Mouse (Mus musculus) heart, adult 2 months (tissue): ENCODE results near the gene H2-Q7. TPM values are rescaled to one million over a fixed set of nuclear protein-coding genes. Genes with fewer than 3 reads are reported as not detected.
"Not testable (repeated sequence)": the region's sequence is repeated elsewhere in the genome, so short reads cannot be mapped to it uniquely, and the experiment has no call there.

Experiments used
- DNase-seq, 2 experiments: peaks; one replicate each; pipeline ENCODE4 v3.0.0; 2021
- H3K27ac ChIP-seq: fragments of 200-600 bp; 2 replicates; pipeline ENCODE4 v1.8.1; 2022
- H3K27me3 ChIP-seq: fragments of 200-500 bp; 2 replicates; pipeline ENCODE4 v1.6.1; 2012; ENCODE audit warnings: mild to moderate bottlenecking, low read length, inconsistent platforms, mixed read lengths; ENCODE audit not compliant: control insufficient read depth, insufficient read depth
- H3K36me3 ChIP-seq: fragments of 200-500 bp; 2 replicates; pipeline ENCODE4 v1.6.1; 2012; ENCODE audit warnings: low read length, inconsistent platforms; ENCODE audit not compliant: control insufficient read depth, insufficient read depth
- H3K4me1 ChIP-seq: fragments of 200-500 bp; 2 replicates; pipeline ENCODE4 v1.6.1; 2011; ENCODE audit warnings: low read length; ENCODE audit not compliant: control insufficient read depth, insufficient read depth
- H3K4me3 ChIP-seq: fragments of 200-600 bp; 2 replicates; pipeline ENCODE4 v1.8.1; 2022
- H3K79me2 ChIP-seq: fragments of 200-500 bp; replicated peaks from 2 replicates; pipeline ENCODE4 v1.6.1; 2012; ENCODE audit warnings: mild to moderate bottlenecking, inconsistent platforms, low read length, moderate library complexity, mixed read lengths; ENCODE audit not compliant: control insufficient read depth, insufficient read depth
- H3K9ac ChIP-seq: fragments of 200-500 bp; 2 replicates; pipeline ENCODE4 v1.6.1; 2012; ENCODE audit warnings: low read depth, mild to moderate bottlenecking, control low read depth, inconsistent platforms, low read length, mixed read lengths
- CTCF ChIP-seq: fragments of 200-600 bp; IDR thresholded peaks from 2 replicates; pipeline ENCODE4 v1.8.1; 2022; ENCODE audit warnings: antibody characterized with exemption, mild to moderate bottlenecking, moderate library complexity
- WGBS: fragments of 180-500 bp; shearing (Covaris S2); methylation state at CpG from one replicate; pipeline ENCODE4 v1.1.7; 2018; 5-methylcytosine and 5-hydroxymethylcytosine counted together
- intact Hi-C: fragments of 180-260 bp; cut with DNase I; formaldehyde crosslinking; loops from one replicate; pipeline ENCODE4 v1.15.1; 2025
- polyA plus RNA-seq: library from polyadenylated mRNA; depleted of rRNA; stranded (reverse); fragments of >200 nt; gene quantifications from 2 replicates; pipeline ENCODE4 v1.2.3, GENCODE M21; 2012
- total RNA-seq, 2 experiments: library from RNA; stranded (reverse); gene quantifications; 2 replicates each; pipeline ENCODE4 v1.2.3; 2021

H2-Q7 gene
- total and polyA plus RNA-seq, 3 experiments = 1.1 to 78.2 (median 1.9) TPM

DNA sequence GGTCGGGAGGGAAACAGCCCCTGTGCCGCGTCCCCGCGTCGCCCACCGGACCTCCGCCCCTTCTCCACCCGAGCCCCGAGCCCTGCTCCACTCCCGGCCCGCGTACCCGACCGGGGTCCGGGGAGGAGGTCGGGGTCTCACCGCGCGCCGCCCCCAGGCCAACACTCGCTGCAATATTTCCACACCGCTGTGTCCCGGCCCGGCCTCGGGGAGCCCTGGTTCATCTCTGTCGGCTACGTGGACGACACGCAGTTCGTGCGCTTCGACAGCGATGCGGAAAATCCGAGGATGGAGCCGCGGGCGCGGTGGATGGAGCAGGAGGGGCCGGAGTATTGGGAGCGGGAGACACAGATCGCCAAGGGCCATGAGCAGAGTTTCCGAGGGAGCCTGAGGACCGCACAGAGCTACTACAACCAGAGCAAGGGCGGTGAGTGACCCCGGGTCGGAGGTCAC, 366 bp downstream of the H2-Q7 start:
- H3K36me3 ChIP-seq, intact Hi-C loops, H3K4me1 ChIP-seq, H3K27me3 ChIP-seq, H3K27ac ChIP-seq, H3K79me2 ChIP-seq: not testable (repeated sequence)
- WGBS = under 1% methylated on average over 48 of the region's 48 CpGs
- Histone ChIP-seq H3K4me3 (peak overlapping the region; percentile 51), H3K9ac (peak overlapping the region; percentile 56)
- peak in 1 of 2 experiments; percentile 50 for DNase-seq

DNA sequence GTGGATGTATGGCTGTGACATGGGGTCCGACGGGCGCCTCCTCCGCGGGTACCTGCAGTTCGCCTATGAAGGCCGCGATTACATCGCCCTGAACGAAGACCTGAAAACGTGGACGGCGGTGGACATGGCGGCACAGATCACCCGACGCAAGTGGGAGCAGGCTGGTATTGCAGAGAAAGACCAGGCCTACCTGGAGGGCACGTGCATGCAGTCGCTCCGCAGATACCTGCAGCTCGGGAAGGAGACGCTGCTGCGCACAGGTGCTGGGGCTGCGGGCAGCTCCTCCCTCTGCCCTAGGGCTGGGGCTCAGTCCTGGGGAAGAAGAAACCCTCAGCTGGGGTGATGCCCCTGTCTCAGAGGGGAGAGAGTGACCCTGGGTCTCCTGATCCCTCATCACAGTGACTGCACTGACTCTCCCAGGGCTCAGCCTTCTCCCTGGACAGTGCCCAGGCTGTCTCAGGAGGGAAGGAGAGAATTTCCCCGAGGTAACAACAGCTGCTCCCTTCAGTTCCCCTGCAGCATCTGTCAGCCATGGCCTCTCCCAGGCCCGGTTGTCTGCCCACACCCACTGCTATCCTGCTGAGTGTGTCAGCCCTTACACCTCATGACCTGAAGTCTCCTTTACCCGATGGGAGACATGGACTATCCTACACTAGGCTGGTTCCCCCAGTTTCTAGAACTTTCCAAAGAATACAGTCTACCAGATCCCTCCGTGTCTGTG, 1.1 kb downstream of the H2-Q7 start:
- H3K27me3 ChIP-seq, H3K27ac ChIP-seq, intact Hi-C loops, H3K9ac ChIP-seq, DNase-seq, H3K4me1 ChIP-seq, H3K79me2 ChIP-seq, H3K4me3 ChIP-seq, H3K36me3 ChIP-seq: not testable (repeated sequence)
- 48% methylated on average over 27 of the region's 27 CpGs for WGBS

DNA sequence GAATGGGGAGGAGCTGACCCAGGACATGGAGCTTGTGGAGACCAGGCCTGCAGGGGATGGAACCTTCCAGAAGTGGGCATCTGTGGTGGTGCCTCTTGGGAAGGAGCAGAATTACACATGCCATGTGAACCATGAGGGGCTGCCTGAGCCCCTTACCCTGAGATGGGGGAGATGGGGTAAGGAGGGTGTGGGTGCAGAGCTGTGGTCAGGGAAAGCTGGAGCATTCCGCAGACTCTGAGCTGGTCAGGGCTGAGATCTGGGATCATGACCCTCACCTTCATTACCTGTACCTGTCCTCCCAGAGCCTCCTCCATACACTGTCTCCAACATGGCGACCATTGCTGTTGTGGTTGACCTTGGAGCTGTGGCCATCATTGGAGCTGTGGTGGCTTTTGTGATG, 3.4 kb downstream of the H2-Q7 start:
- H3K9ac ChIP-seq, H3K79me2 ChIP-seq, DNase-seq, H3K4me1 ChIP-seq, H3K27me3 ChIP-seq, H3K4me3 ChIP-seq, H3K27ac ChIP-seq, H3K36me3 ChIP-seq, intact Hi-C loops: not testable (repeated sequence)
- WGBS = 82% methylated on average over 2 of the region's 2 CpGs

DNA sequence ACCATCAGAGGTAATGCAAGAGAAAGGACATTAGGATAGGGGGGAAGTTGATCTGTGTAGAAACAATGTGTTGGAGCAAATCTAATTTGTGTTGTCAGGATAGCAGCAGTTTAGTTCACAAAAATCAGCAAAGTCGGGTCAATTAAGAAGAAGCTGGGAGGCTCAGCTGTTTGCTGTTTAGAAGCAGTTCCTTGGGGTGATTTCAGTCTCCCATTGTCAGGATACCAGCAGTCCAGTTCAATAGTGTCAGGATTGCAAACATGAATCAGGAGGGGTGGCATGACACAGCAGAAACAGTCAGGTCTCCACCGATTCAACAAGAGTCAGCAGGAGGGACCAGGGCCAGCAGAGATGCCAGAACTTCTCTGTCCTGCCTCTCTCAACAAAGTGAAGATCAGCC, 5.6 kb downstream of the H2-Q7 start:
- 80% methylated on average over 2 of the region's 2 CpGs for WGBS
- H3K9ac ChIP-seq, DNase-seq, H3K4me1 ChIP-seq, H3K4me3 ChIP-seq, H3K27me3 ChIP-seq, H3K79me2 ChIP-seq, H3K27ac ChIP-seq, intact Hi-C loops, H3K36me3 ChIP-seq: not testable (repeated sequence)

DNA sequence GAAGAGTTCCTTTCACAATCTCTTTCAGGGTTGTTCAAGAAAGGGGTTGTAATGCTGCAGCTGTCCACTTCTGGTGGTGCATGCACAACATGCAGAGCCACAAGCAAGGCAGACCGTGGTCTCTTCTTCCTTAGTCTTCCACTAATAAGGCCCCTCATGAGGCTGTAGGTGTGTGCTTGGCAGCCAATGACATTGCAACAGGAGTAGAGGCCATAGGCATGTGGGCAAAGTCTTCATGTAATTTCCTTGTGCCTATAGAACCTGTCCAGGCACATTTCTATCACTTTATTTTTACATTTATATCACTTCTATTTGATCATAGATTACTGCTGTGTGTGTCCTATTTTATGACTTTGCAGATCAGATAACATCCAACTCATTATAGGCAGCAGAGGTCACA, 19.3 kb downstream of the H2-Q7 start:
- H3K4me1 ChIP-seq, DNase-seq, intact Hi-C loops, H3K27me3 ChIP-seq, H3K79me2 ChIP-seq, H3K4me3 ChIP-seq, H3K36me3 ChIP-seq, H3K9ac ChIP-seq, H3K27ac ChIP-seq: not testable (repeated sequence)
- no CpG with 5 or more reads among the region's 1 CpGs for WGBS

DNA sequence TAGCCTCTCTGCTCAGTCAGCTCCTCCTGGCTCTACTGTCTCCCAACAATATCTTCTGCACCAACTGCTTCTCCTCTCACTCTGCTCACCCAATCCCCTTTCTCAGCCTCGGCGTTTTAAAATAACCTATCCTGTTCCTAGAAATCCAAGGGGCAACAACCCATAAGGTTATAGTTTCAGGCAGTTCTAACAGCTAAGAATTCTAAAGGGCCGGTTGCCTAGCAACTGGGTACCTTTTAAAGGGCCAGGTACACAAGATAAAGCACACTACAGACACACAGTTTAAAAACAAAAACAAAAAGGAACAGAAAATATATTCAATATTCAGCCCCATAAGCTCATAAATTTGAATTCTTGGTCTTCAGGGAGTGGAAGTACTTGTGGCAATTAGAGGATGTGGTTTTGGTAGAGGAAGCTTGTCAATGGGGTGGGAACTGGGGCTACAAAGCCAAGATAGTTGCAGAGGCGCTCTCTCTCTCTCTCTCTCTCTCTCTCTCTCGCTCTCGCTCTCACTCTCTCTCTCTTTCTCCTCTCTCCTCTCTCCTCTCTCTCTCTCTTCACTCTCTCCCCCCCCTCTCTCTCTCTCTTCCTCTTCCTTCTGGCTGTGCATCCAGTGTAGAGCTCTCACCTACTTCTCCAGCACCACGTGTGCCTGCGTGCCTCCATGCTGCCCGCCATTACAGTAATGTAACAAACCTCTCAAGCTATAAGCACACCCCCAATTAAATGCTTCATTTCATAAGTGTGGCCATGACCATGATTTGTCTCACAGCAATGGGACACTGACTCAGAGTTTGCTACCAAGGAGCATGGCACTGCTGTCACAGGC, 21.8 kb downstream of the H2-Q7 start:
- H3K9ac ChIP-seq, H3K27me3 ChIP-seq, H3K4me1 ChIP-seq, H3K4me3 ChIP-seq, intact Hi-C loops, H3K79me2 ChIP-seq, H3K36me3 ChIP-seq, DNase-seq, H3K27ac ChIP-seq: not testable (repeated sequence)
- 81% methylated on average over 3 of the region's 9 CpGs for WGBS

DNA sequence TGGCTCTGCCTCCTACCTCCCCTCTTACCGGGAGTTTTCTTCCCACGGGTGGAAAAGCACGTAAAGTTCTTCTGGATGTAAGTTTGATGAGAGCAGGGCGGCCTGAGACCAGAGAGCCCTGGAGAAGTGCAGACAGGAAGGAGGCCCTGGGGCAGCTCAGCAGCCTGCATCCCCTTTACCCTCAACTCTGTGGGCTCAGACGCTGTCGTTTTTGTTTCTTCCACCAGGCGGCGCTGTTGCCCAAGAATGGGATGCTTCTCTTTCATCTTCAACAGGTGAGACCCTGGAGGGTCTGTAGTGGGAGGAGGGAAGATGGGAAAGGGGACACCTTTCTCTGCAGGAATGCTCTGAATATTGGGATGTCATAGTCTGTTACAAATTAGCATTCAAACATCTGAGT, 26.7 kb downstream of the H2-Q7 start:
- H3K4me1 ChIP-seq, H3K36me3 ChIP-seq, DNase-seq, H3K27me3 ChIP-seq, H3K9ac ChIP-seq, H3K27ac ChIP-seq, H3K4me3 ChIP-seq, intact Hi-C loops, H3K79me2 ChIP-seq: not testable (repeated sequence)
- WGBS = 6% methylated on average over 8 of the region's 8 CpGs
- TF ChIP-seq CTCF = peak; percentile 57

DNA sequence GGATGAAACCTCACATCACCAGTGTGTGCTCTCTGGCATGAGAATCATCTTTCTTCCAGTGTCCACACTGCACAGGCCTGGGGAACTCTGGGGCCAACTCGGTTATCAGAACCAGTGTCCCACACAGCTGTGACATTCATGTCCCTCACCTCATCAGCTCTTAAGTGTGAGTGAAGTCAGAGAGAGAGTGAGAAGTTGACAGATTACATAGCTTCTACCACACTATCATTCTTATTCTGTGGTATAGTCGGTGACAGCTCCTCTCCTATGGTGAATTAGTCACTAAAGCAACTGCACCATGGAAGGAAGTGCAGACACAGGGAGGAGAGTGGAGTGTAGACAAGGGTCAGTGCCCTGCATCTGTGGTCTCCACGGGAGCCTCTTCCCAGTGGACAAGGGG, 30.0 kb downstream of the H2-Q7 start:
- H3K27ac ChIP-seq, H3K79me2 ChIP-seq, H3K4me3 ChIP-seq, H3K9ac ChIP-seq, DNase-seq, H3K27me3 ChIP-seq, intact Hi-C loops, H3K4me1 ChIP-seq, H3K36me3 ChIP-seq: not testable (repeated sequence)
- WGBS = 44% methylated on average over 3 of the region's 3 CpGs
